Mouse (Mus musculus) left cerebral cortex, adult 18-20 months (tissue): ENCODE measurements around the gene Dock10. TPM values are rescaled to one million over a fixed set of nuclear protein-coding genes. Genes with fewer than 3 reads are reported as not detected.

Source experiments
- DNase-seq, 2 experiments: peaks; one replicate each; pipeline ENCODE4 v3.0.0; 2021 to 2022; ENCODE audit warnings: low spot score in 2 of 2, mixed read lengths in 1 of 2
- total RNA-seq, 2 experiments: library from RNA; stranded (reverse); gene quantifications; 2 replicates each; pipeline ENCODE4 v1.2.3; 2021

The Dock10 gene
- total RNA-seq, 2 experiments from 2014 or later = 20.8 to 28.3 TPM

- DNase-seq = no peak
Observed at GRCm38 (mm10) chr1:80730174-80730573, 28.2 kb downstream of the Dock10 start.

- no peak for DNase-seq
Observed at GRCm38 (mm10) chr1:80728183-80728582, 30.1 kb downstream of the Dock10 start.

GRCm38 (mm10) chr1:80727403-80727802 lies 30.9 kb downstream of the Dock10 start:
- no peak for DNase-seq

GRCm38 (mm10) chr1:80722647-80723046 lies 35.7 kb downstream of the Dock10 start:
- peak; percentile 45 to 53 for DNase-seq

- DNase-seq = no peak
Observed at GRCm38 (mm10) chr1:80722001-80722400, 36.3 kb downstream of the Dock10 start.

- no peak for DNase-seq
Observed at GRCm38 (mm10) chr1:80721181-80721580, 37.1 kb downstream of the Dock10 start.

GRCm38 (mm10) chr1:80720146-80720545 lies 38.2 kb downstream of the Dock10 start:
- no peak for DNase-seq

GRCm38 (mm10) chr1:80719436-80719835 lies 38.9 kb downstream of the Dock10 start:
- DNase-seq = no peak

GRCm38 (mm10) chr1:80718666-80719065 lies 39.7 kb downstream of the Dock10 start:
- no peak for DNase-seq

- no peak for DNase-seq
Observed at GRCm38 (mm10) chr1:80715917-80716316, 42.4 kb downstream of the Dock10 start.

GRCm38 (mm10) chr1:80713920-80714319 lies 44.4 kb downstream of the Dock10 start:
- DNase-seq = no peak

- no peak for DNase-seq
Observed at GRCm38 (mm10) chr1:80710607-80711261, 47.6 kb downstream of the Dock10 start.

- no peak for DNase-seq
Observed at GRCm38 (mm10) chr1:80710097-80710541, 48.2 kb downstream of the Dock10 start.

- peak; percentile 9 to 16 for DNase-seq
Observed at GRCm38 (mm10) chr1:80709299-80709698, 49.0 kb downstream of the Dock10 start.

- DNase-seq = no peak
Observed at GRCm38 (mm10) chr1:80703279-80703678, 55.0 kb downstream of the Dock10 start.

- DNase-seq = no peak
Observed at GRCm38 (mm10) chr1:80676004-80676673, 82.2 kb downstream of the Dock10 start.

- no peak for DNase-seq
Observed at GRCm38 (mm10) chr1:80671730-80672129, 86.6 kb downstream of the Dock10 start.

GRCm38 (mm10) chr1:80671056-80671455 lies 87.3 kb downstream of the Dock10 start:
- no peak for DNase-seq

GRCm38 (mm10) chr1:80670387-80670786 lies 87.9 kb downstream of the Dock10 start:
- no peak for DNase-seq

- DNase-seq = no peak
Observed at GRCm38 (mm10) chr1:80665761-80666160, 92.6 kb downstream of the Dock10 start.

- DNase-seq = no peak
Observed at GRCm38 (mm10) chr1:80665161-80665560, 93.2 kb downstream of the Dock10 start.

- DNase-seq = no peak
Observed at GRCm38 (mm10) chr1:80661506-80662402, 96.6 kb downstream of the Dock10 start.
